Mouse (Mus musculus) liver, embryonic 11.5 days (tissue): ENCODE data around the gene Eml2. TPM values are rescaled to one million over a fixed set of nuclear protein-coding genes. Genes with fewer than 3 reads are reported as not detected.

ENCODE experiments used
- ATAC-seq: fragments of 200-750 bp; cut with Nextera tagmentation; replicated peaks from 2 replicates; pipeline ENCODE4 v1.8.0; 2017; ENCODE audit warnings: moderate number of reproducible peaks, mild to moderate bottlenecking, moderate TSS enrichment, moderate library complexity; ENCODE audit not compliant: low FRiP score
- DNase-seq: peaks from one replicate; pipeline ENCODE4 v3.0.0-alpha.2; 2017; ENCODE audit warnings: low spot score
- H3K27ac ChIP-seq: fragments of 300-500 bp; sonication (generic); 2 replicates; pipeline ENCODE4 v1.5.1; 2014; ENCODE audit warnings: mild to moderate bottlenecking, low read depth, low read length, control low read depth
- H3K27me3 ChIP-seq: fragments of 300-500 bp; sonication (generic); replicated peaks from 2 replicates; pipeline ENCODE4 v1.6.1; 2014; ENCODE audit warnings: low read length, mixed read lengths; ENCODE audit not compliant: control insufficient read depth, insufficient read depth
- H3K36me3 ChIP-seq: fragments of 300-500 bp; sonication (generic); 2 replicates; pipeline ENCODE4 v1.6.1; 2014; ENCODE audit warnings: mild to moderate bottlenecking, low read length, moderate library complexity, mixed read lengths; ENCODE audit not compliant: control insufficient read depth, insufficient read depth
- H3K4me1 ChIP-seq: fragments of 300-500 bp; sonication (generic); replicated peaks from 2 replicates; pipeline ENCODE4 v1.6.1; 2014; ENCODE audit warnings: low read length, mixed read lengths; ENCODE audit not compliant: control insufficient read depth, insufficient read depth
- H3K4me2 ChIP-seq: fragments of 300-500 bp; sonication (generic); 2 replicates; pipeline ENCODE4 v1.6.1; 2014; ENCODE audit warnings: mild to moderate bottlenecking, control low read depth, moderate library complexity
- H3K4me3 ChIP-seq: fragments of 300-500 bp; sonication (generic); 2 replicates; pipeline ENCODE4 v1.5.1; 2014; ENCODE audit warnings: low read depth, low read length, control low read depth
- H3K9ac ChIP-seq: fragments of 300-500 bp; sonication (generic); 2 replicates; pipeline ENCODE4 v1.6.1; 2014; ENCODE audit warnings: low read depth, low read length, control low read depth
- H3K9me3 ChIP-seq: fragments of 300-500 bp; sonication (generic); 2 replicates; pipeline ENCODE4 v1.6.1; 2016; ENCODE audit warnings: low read length, inconsistent platforms, mixed read lengths; ENCODE audit not compliant: control insufficient read depth
- WGBS: fragments of 180-500 bp; shearing (Covaris S2); extraction: QIAGEN DNeasy Blood & Tissue Kit; methylation state at CpG from one replicate; pipeline ENCODE4 v1.1.7; 2014; 5-methylcytosine and 5-hydroxymethylcytosine counted together
- polyA plus RNA-seq: library from polyadenylated mRNA; unstranded; fragments of >200 nt; fragmentation: Nextera tagmentation; extraction: Ambion mirVana; gene quantifications from 2 replicates; pipeline ENCODE4 v1.2.1, GENCODE M21; 2014

Gene Eml2
- polyA plus RNA-seq, 1 experiment from 2014 or later, result 2.7 TPM

- H3K27me3 ChIP-seq, result peaks cover 24% of the 10 kb centered on the region
- WGBS, result 9% methylated on average over 14 of the region's 14 CpGs
- H3K9me3 ChIP-seq, result peaks cover 2% of the 10 kb centered on the region; the same call in 1 of the 2 replicates
- H3K4me1 ChIP-seq, result peaks cover 30% of the 10 kb centered on the region
- DNase-seq, result no peak
- no peaks in the 10 kb centered on the region for H3K36me3 ChIP-seq
- H3K4me3 ChIP-seq, result peak within 1 kb of the TSS; percentile 27
- no peak within 1 kb of the TSS for H3K27ac ChIP-seq
- ATAC-seq, result no peak
- no peak within 1 kb of the TSS for H3K9ac ChIP-seq
- peak within 1 kb of the TSS; percentile 56 for H3K4me2 ChIP-seq
Observed at GRCm38 (mm10) chr7:19165656-19166423, 10.4 kb upstream of the Eml2 start, which contains the start of gene Gipr. Gene Gipr (minus strand): TSS chr7:19166127.

- DNase-seq (no peak), ATAC-seq (no peak)
- Histone ChIP-seq H3K9ac (no peak overlapping the region), H3K4me3 (no peak overlapping the region), H3K27ac (no peak overlapping the region), H3K9me3 (peaks cover 2% of the 10 kb centered on the region; the same call in 1 of the 2 replicates), H3K4me1 (peaks cover 33% of the 10 kb centered on the region), H3K4me2 (no peak overlapping the region), H3K27me3 (peaks cover 24% of the 10 kb centered on the region), H3K36me3 (no peaks in the 10 kb centered on the region)
- 79% methylated on average over 3 of the region's 3 CpGs for WGBS
Observed at GRCm38 (mm10) chr7:19166990-19167389, 9.2 kb upstream of the Eml2 start.

DNA sequence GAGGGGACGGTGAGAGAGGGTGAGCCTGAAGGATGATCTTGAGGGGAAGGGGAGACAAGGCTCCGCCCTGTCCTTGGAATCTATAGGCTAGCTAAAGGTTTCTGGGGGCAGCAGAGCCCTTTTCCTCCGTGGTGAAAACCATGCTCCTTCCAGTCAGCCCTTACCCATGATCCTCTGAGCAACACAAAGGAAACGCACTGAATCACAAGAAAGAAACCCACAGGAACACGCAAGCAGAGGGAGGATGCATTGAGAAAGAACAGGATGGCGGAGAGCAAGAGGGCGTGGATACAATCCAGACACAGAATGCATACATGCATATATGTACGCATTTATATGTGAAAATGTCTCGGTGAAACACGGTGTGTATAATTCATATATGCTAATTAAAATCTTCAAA, 6.7 kb upstream of the Eml2 start:
- 57% methylated on average over 10 of the region's 10 CpGs for WGBS
- H3K27ac ChIP-seq, result no peak overlapping the region
- DNase-seq (no peak), ATAC-seq (no peak)
- no peak overlapping the region for H3K4me2 ChIP-seq
- no peaks in the 10 kb centered on the region for H3K36me3 ChIP-seq
- no peak overlapping the region for H3K4me3 ChIP-seq
- H3K4me1 ChIP-seq, result peaks cover 27% of the 10 kb centered on the region
- H3K27me3 ChIP-seq, result peaks cover 19% of the 10 kb centered on the region
- peaks cover 2% of the 10 kb centered on the region; the same call in 1 of the 2 replicates for H3K9me3 ChIP-seq
- H3K9ac ChIP-seq, result no peak overlapping the region

DNA sequence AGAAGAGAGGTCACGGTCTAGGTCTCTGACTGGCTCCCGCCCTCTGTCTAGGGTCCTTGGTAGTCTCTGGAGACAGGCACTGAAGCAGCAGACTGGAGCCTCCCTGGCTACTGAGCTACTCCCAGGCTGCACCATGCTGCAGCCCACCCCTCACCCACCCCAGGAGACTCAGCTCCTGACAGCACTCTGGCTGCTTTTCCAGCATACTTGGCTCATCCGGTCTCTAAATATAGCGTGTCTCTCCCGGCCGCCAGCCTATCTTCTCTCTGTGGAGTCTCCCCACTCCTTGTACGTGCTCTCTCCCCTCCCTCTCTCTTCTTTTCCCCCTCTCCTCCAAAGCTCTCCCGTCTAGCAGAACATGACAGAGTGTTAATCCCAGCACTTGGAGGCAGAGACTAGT, 6.1 kb upstream of the Eml2 start:
- peaks cover 13% of the 10 kb centered on the region for H3K27me3 ChIP-seq
- H3K36me3 ChIP-seq, result no peaks in the 10 kb centered on the region
- WGBS, result 50% methylated on average over 8 of the region's 8 CpGs
- DNase-seq (no peak), ATAC-seq (no peak)
- H3K9me3 ChIP-seq, result peaks cover 2% of the 10 kb centered on the region; the same call in 1 of the 2 replicates
- peak overlapping the region; percentile 43; the same call in 1 of the 2 replicates for H3K27ac ChIP-seq
- peaks cover 21% of the 10 kb centered on the region for H3K4me1 ChIP-seq
- no peak overlapping the region for H3K9ac ChIP-seq
- no peak overlapping the region for H3K4me2 ChIP-seq
- H3K4me3 ChIP-seq, result no peak overlapping the region

DNA sequence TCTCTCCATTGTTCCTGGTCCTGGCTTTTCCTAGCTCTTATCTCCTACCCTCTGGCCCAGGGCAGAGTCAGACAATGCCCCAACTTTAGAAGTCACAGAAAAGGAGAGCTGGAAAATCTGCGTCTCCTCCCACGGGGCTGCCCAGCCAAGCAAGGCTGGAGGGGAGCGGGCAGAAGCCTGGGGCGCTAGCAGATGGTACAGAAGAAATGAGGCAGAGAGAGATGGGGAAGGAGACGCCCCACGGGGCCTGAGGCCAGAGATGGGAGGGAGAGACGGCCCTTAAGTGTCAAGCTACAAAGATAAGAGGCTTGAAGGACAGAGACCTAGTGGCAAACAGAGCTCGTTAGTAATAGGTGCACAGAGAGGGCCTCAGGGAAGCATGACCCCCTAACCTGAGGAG, 4.4 kb upstream of the Eml2 start:
- H3K9me3 ChIP-seq, result peaks cover 2% of the 10 kb centered on the region; the same call in 1 of the 2 replicates
- no peak overlapping the region for H3K4me3 ChIP-seq
- ATAC-seq, result no peak
- H3K4me1 ChIP-seq, result peaks cover 18% of the 10 kb centered on the region
- 32% methylated on average over 8 of the region's 8 CpGs for WGBS
- H3K36me3 ChIP-seq, result no peaks in the 10 kb centered on the region
- peaks cover 25% of the 10 kb centered on the region for H3K27me3 ChIP-seq
- no peak for DNase-seq
- H3K27ac ChIP-seq, result no peak overlapping the region
- no peak overlapping the region for H3K4me2 ChIP-seq
- H3K9ac ChIP-seq, result peak overlapping the region; percentile 2; the same call in 1 of the 2 replicates

- WGBS, result 5% methylated on average over 17 of the region's 17 CpGs
- Histone ChIP-seq H3K9me3 (no peaks in the 10 kb centered on the region), H3K27ac (no peak overlapping the region), H3K4me2 (peak overlapping the region; percentile 56), H3K27me3 (peaks cover 36% of the 10 kb centered on the region), H3K4me3 (0 out of 2 replicates have a peak overlapping the region, but pooled peaks have one; percentile 8), H3K36me3 (no peaks in the 10 kb centered on the region), H3K4me1 (peaks cover 20% of the 10 kb centered on the region), H3K9ac (no peak overlapping the region)
- ATAC-seq (peak; percentile 56), DNase-seq (peak; percentile 87)
Observed at GRCm38 (mm10) chr7:19172874-19173273, 3.3 kb upstream of the Eml2 start.

DNA sequence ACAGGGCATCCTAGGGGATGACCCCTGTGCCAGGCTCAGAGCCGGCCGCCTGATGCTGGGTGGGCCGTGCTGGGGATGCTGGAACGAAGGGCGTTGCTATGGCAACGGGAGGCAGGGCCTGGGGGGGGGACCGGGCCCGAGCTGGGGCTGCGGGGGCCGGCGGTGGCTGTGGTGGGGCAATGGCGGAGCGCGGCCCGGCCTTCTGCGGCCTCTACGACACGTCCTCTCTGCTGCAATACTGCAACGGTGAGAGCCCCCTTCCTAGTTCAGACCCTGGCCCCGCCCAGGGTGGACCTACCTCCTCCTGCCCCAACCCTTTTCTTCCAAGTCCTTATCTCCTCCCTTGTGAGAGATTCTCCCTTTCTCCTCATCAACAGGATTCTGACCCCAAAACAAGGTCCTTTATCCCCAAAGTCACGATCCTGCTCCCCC, 311 bp downstream of the Eml2 start:
- ATAC-seq (no peak), DNase-seq (no peak)
- H3K27me3 ChIP-seq, result peaks cover 46% of the 10 kb centered on the region
- no peak overlapping the region for H3K9ac ChIP-seq
- no peak overlapping the region for H3K27ac ChIP-seq
- no peaks in the 10 kb centered on the region for H3K36me3 ChIP-seq
- H3K4me3 ChIP-seq, result peak overlapping the region; percentile 18; the same call in 1 of the 2 replicates
- H3K9me3 ChIP-seq, result no peaks in the 10 kb centered on the region
- WGBS, result 8% methylated on average over 21 of the region's 21 CpGs
- peaks cover 31% of the 10 kb centered on the region for H3K4me1 ChIP-seq
- peak overlapping the region; percentile 45 for H3K4me2 ChIP-seq

DNA sequence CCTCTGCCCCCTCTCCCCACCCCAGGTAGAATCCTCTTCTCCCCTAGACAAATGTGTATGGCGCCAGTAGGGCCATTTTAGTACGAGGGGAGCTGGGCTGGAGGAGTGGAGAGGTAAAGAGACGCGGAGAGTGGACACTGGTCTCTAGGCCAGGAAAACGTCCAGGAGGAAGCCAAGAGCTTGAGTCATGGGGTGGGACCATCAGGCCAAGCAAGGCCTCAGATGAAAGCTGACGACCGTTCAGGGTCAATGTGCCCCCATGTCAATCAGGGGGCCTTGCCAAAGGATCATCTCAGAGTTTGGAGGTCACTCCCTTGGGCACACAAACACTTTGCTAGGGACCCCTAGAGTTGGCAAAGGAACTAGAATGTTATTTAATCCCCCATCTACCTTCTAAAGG, 995 bp downstream of the Eml2 start:
- H3K9me3 ChIP-seq, result no peaks in the 10 kb centered on the region
- 66% methylated on average over 7 of the region's 7 CpGs for WGBS

GRCm38 (mm10) chr7:19178035-19178434, 1.8 kb downstream of the Eml2 start:
- 12% methylated on average over 18 of the region's 18 CpGs for WGBS
- no peak for DNase-seq
- Histone ChIP-seq H3K36me3 (no peaks in the 10 kb centered on the region), H3K9me3 (no peaks in the 10 kb centered on the region), H3K27me3 (peaks cover 46% of the 10 kb centered on the region), H3K4me3 (peak overlapping the region; percentile 17; the same call in 1 of the 2 replicates), H3K4me1 (peaks cover 30% of the 10 kb centered on the region), H3K4me2 (peak overlapping the region; percentile 56), H3K9ac (no peak overlapping the region), H3K27ac (no peak overlapping the region)
- ATAC-seq, result no peak

More for the DNA sequence above, 995 bp downstream of the Eml2 start:
- no peak for DNase-seq
- Histone ChIP-seq H3K27me3 (peaks cover 46% of the 10 kb centered on the region), H3K27ac (no peak overlapping the region), H3K4me1 (peaks cover 33% of the 10 kb centered on the region), H3K36me3 (no peaks in the 10 kb centered on the region), H3K9ac (no peak overlapping the region), H3K4me3 (no peak overlapping the region), H3K4me2 (no peak overlapping the region)
- ATAC-seq, result no peak
